Mouse (Mus musculus) monocyte, adult 5-6 weeks (primary cell): ENCODE measurements around the gene Stil. TPM values are rescaled to one million over a fixed set of nuclear protein-coding genes. Genes with fewer than 3 reads are reported as not detected.
A peak's percentile ranks its signal among the peaks of the same experiment; 100 is the strongest.

Source experiments
- ATAC-seq: fragments of 153-309, 156-312 bp; replicated peaks from 2 replicates; pipeline ENCODE4 v1.8.0; 2017; ENCODE audit warnings: mild to moderate bottlenecking; ENCODE audit not compliant: low TSS enrichment, insufficient number of reproducible peaks, severe bottlenecking, poor library complexity, low FRiP score
- total RNA-seq: library from RNA; stranded (forward); fragments of 200-1000, 200-491, 200-594 nt; gene quantifications from 3 replicates; pipeline ENCODE4 v1.2.3, GENCODE M21; 2017

Gene Stil
- total RNA-seq, 1 experiment from 2014 or later, result 1.9 TPM

GRCm38 (mm10) chr4:115038242-115038641 lies 38.3 kb downstream of the Stil start:
- ATAC-seq, result peak; percentile 49; the same call in 1 of the 2 replicates

DNA sequence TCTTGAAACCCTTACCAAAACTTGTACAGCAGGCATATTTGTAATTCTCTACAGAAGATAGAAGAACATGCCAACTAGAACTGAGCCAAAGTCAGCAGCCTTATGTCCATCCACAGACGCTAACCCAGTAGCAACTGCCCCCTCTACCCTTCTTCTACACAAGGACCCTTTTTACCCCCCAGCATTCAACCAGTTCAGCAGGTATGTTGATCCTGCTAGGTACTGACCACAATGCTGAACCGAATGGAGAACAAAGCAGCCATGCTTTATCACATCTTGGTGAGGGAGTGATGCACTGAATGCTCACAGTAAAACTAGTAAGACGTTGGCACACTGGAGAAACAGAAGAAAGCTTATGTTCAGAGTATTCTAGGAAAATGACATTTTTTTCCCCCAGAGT lies 45.7 kb downstream of the Stil start:
- ATAC-seq, result no peak

GRCm38 (mm10) chr4:115047750-115048149 lies 47.8 kb downstream of the Stil start:
- ATAC-seq, result peak; percentile 71

GRCm38 (mm10) chr4:115048190-115048589 lies 48.2 kb downstream of the Stil start:
- ATAC-seq, result no peak

DNA sequence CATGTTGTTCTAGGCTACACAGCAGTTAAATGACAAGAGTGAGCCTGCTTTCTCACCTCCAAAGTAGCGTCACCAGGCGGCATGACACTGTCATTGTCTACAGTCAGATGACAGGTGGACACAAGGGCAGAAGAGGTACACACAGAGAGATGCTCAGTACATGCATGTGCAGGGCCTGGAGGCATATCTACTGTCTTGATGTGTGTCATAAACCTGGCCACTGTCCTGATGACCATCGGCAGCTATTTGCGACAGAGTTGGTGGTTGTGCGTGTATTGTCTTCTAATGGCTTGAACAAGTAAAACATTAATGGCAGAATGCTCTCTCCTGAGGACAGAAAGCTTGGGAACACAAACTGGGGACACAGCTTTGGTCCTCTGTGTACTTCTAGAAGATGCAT lies 51.3 kb downstream of the Stil start:
- ATAC-seq, result no peak

GRCm38 (mm10) chr4:115052343-115053005 lies 52.5 kb downstream of the Stil start:
- ATAC-seq, result no peak; the same call in 1 of the 2 replicates

DNA sequence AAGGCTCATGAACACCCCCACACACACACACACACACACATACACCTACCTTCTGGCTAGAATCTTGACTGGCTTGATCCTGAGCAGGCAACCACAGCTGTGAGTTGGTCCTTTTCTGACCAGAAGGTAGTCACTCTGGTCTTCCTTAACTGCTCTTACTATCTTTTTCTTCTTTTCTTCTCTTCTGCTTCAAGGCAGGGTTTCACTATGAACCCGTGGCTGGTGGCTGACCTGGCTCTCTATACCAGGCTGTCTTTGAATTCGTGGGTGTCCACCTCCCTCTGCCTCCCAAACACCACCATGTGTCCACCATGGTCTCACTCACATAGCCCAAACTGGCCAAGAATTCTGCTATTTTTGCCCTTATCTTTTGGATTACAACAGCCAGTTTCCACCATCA lies 55.1 kb downstream of the Stil start:
- no peak for ATAC-seq

GRCm38 (mm10) chr4:115055691-115056090 lies 55.7 kb downstream of the Stil start:
- no peak for ATAC-seq

- ATAC-seq, result no peak
Observed at GRCm38 (mm10) chr4:115056371-115056920, 56.5 kb downstream of the Stil start, which contains the start of gene Tal1. Gene Tal1, plus strand, starts transcription at chr4:115056426.

- peak; percentile 32; the same call in 1 of the 2 replicates for ATAC-seq
Observed at GRCm38 (mm10) chr4:115056921-115057673, 57.1 kb downstream of the Stil start.

GRCm38 (mm10) chr4:115057674-115058316 lies 57.8 kb downstream of the Stil start:
- ATAC-seq, result no peak

DNA sequence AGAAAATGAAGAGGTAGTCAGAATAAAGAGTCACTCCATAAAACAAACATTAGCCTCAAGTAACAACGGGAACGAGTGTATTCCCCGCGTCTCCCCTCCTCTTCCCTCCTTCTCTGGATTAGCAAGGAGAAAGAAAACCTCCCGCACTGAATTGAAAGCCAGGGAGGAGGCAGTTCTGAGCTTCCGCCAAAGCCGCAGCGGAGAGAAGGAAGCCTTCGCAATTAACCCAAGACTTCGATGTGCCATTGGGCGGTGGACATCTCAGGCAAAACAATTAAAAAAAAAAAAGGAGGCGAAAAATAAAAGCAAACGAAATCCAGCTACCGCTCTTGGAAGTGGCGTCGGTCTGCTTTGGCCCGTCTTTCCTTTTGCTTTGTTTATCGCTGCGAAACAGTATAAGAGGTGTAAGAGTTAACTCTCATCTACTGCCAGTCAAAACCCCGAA lies 58.4 kb downstream of the Stil start:
- ATAC-seq, result no peak

- no peak for ATAC-seq
Observed at GRCm38 (mm10) chr4:115058871-115059590, 59.1 kb downstream of the Stil start.

GRCm38 (mm10) chr4:115059871-115060270 lies 59.9 kb downstream of the Stil start:
- ATAC-seq, result no peak

GRCm38 (mm10) chr4:115060753-115061152 lies 60.8 kb downstream of the Stil start:
- ATAC-seq, result no peak

DNA sequence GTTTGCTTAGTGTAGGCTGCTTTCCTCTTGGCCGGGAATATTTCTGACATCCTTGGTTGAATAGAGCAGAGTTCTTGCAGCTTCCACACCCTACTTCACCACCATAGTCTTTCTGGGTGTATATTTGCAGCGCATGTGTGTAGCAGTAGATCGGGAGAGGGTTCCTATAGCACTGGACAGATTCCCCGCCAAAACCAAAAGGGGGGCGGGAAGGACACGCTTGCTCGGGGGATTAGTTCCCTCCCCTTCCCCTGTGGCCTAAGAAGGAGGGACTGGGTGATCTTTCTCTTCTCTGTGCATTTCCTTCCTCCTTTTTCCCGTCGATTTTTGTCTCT lies 62.5 kb downstream of the Stil start:
- ATAC-seq, result no peak

- ATAC-seq, result no peak
Observed at GRCm38 (mm10) chr4:115062875-115063517, 63.0 kb downstream of the Stil start.

- ATAC-seq, result no peak
Observed at GRCm38 (mm10) chr4:115063518-115064239, 63.7 kb downstream of the Stil start.
